Mouse (Mus musculus) heart, postnatal 0 days (tissue): Measurements from ENCODE around the gene Vcan.
A peak's percentile ranks its signal among the peaks of the same experiment; 100 is the strongest.

Experiments
- CTCF ChIP-seq: IDR thresholded peaks from 2 replicates; pipeline ENCODE4 v1.5.1; 2016; ENCODE audit warnings: antibody characterized with exemption, control low read depth, low read depth
- EP300 ChIP-seq: IDR thresholded peaks from 2 replicates; pipeline ENCODE4 v1.6.1; 2016; ENCODE audit warnings: antibody characterized with exemption, low read depth

DNA sequence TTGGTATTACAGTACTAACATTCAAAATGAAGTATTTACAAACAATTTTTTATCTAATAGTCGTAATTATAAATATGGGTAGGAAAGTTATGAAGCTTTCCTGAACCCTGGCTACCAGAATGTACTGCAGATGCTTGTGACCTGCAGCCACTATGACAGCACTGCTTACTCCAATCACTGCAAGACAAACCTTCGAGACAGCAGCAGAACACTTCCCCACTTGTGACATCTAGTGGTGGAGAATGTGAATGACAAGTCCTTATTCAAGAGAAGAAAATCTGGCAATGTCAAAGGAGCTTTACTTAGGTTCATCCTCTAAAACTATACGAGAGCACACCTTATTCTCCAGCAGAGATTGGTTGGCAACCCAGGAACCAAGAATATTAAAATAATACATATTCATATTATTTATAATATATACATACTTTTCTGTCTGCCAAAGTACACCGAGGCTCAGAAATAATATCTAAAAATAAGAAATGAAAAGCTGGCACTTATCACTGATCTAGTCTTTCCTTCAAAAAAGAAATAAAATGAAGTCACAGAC lies 108.1 kb downstream of the Vcan start:
- TF ChIP-seq CTCF (peak; percentile 81), EP300 (no peak)
